Mouse (Mus musculus) liver, embryonic 16.5 days (tissue): ENCODE data around the gene Tra2a. TPM values are rescaled to one million over a fixed set of nuclear protein-coding genes. Genes with fewer than 3 reads are reported as not detected.

Experiments
- ATAC-seq: fragments of 200-750 bp; cut with Nextera tagmentation; 2 replicates; pipeline ENCODE4 v1.8.0; 2017; ENCODE audit warnings: low read depth, mild to moderate bottlenecking, moderate number of reproducible peaks, moderate library complexity
- H3K27ac ChIP-seq: fragments of 300-500 bp; sonication (generic); 2 replicates; pipeline ENCODE4 v1.5.1; 2014; ENCODE audit warnings: mild to moderate bottlenecking, low read length
- H3K27me3 ChIP-seq: fragments of 300-500 bp; sonication (generic); 2 replicates; pipeline ENCODE4 v1.6.1; 2014; ENCODE audit warnings: low read depth, low read length, mixed read lengths; ENCODE audit not compliant: control insufficient read depth, insufficient read depth
- H3K36me3 ChIP-seq: fragments of 300-500 bp; sonication (generic); 2 replicates; pipeline ENCODE4 v1.6.1; 2014; ENCODE audit warnings: mild to moderate bottlenecking; ENCODE audit not compliant: control insufficient read depth, insufficient read depth
- H3K4me1 ChIP-seq: fragments of 300-500 bp; sonication (generic); 2 replicates; pipeline ENCODE4 v1.6.1; 2014; ENCODE audit warnings: low read depth, low read length, mixed read lengths; ENCODE audit not compliant: control insufficient read depth
- H3K4me2 ChIP-seq: fragments of 300-500 bp; sonication (generic); 2 replicates; pipeline ENCODE4 v1.6.1; 2014; ENCODE audit warnings: low read depth, low read length, mixed read lengths
- H3K4me3 ChIP-seq: fragments of 300-500 bp; sonication (generic); 2 replicates; pipeline ENCODE4 v1.5.1; 2014; ENCODE audit warnings: low read depth, mild to moderate bottlenecking, low read length
- H3K9ac ChIP-seq: fragments of 300-500 bp; sonication (generic); 2 replicates; pipeline ENCODE4 v1.6.1; 2014; ENCODE audit warnings: low read depth, low read length
- H3K9me3 ChIP-seq: fragments of 300-500 bp; sonication (generic); replicated peaks from 2 replicates; pipeline ENCODE4 v1.6.1; 2016; ENCODE audit warnings: low read length; ENCODE audit not compliant: control insufficient read depth
- WGBS: fragments of 180-500 bp; shearing (Covaris S2); extraction: QIAGEN DNeasy Blood & Tissue Kit; methylation state at CpG from one replicate; pipeline ENCODE4 v1.1.7; 2014; ENCODE audit not compliant: insufficient replicate concordance; 5-methylcytosine and 5-hydroxymethylcytosine counted together
- polyA plus RNA-seq: library from polyadenylated mRNA; unstranded; fragments of >200 nt; fragmentation: Nextera tagmentation; extraction: Ambion mirVana; gene quantifications from 2 replicates; pipeline ENCODE4 v1.2.1, GENCODE M21; 2015

The Tra2a gene
- 38.0 and 42.4 TPM in 2 replicates for polyA plus RNA-seq

DNA sequence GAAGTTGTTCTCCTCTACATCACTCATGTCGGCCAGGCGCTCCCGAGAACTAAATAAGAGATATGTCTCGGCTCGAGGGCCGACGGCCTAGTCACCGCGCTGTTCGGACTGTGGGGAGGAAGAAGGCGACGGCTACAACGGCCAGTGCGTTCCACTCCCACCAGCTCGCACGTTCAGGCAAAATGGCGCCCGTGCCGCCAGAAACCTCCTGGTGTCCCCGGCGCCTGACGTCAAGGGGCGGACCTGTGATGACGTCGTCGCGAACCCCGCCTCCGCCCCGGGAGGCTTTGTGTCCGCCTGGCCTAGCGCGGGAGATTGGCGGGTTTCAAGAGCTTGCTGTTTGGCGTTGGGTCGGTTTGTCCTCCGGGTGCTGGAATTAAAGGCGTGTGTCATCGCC lies at the start of gene Tra2a:
Gene Tra2a, minus strand, starts transcription at position 187 of the 397 bp plus-strand sequence.
- peak; percentile 94 for ATAC-seq
- H3K27me3 ChIP-seq = no peaks in the 10 kb centered on the region

DNA sequence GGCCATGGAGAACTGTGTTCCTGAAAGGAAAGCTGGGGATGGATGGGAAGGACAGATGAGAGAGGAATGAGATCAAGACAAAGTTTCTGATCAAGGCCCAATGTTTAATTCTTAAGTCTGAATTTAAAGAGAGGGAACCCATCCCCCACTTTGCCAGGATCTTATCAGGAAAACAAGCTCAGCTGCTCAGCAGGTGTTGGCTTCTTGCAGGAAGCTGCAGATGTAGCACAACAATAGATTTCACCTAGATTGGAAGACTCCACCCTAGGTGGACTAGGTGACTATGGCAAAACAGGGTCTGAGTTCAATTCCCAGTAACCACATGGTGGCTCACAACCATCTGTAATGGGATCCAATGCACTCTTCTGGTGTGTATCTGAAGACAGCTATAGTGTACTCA lies 34.5 kb upstream of the Tra2a start:
- no peaks in the 10 kb centered on the region for H3K9me3 ChIP-seq
- H3K27me3 ChIP-seq = no peaks in the 10 kb centered on the region
- ATAC-seq = no peak
- no peaks in the 10 kb centered on the region for H3K36me3 ChIP-seq
- no peak overlapping the region for H3K4me2 ChIP-seq
- no peaks in the 10 kb centered on the region for H3K4me1 ChIP-seq
- H3K4me3 ChIP-seq = no peak overlapping the region
- H3K9ac ChIP-seq = no peak overlapping the region
- no peak overlapping the region for H3K27ac ChIP-seq

More for the DNA sequence above, at the start of gene Tra2a:
- H3K9me3 ChIP-seq = no peaks in the 10 kb centered on the region
- H3K9ac ChIP-seq = peak within 1 kb of the TSS; percentile 93
- peak within 1 kb of the TSS; percentile 76 for H3K4me3 ChIP-seq
- peak within 1 kb of the TSS; percentile 64 for H3K4me2 ChIP-seq
- under 1% methylated on average over 39 of the region's 39 CpGs for WGBS
- peaks cover 28% of the 10 kb centered on the region for H3K4me1 ChIP-seq
- H3K36me3 ChIP-seq = no peaks in the 10 kb centered on the region
- H3K27ac ChIP-seq = peak within 1 kb of the TSS; percentile 95

DNA sequence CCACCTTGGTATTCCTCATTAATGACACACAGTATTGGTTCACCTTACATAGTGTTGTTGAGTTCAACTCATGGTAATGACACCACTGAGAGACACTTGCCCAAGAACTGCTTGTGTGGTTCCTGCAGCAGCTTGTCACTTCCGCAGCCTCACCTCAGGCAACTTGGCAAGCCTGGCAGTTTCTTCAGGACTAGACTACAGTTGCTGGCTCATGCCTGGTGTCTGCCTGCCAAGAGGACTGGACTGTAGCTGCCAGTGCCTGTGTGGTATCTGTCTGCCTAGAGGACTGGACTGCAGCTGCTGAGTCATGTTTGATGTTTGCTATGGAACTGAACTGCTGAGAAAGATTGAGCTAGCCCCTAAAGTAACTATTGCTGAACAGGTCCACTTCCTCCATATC lies 18.3 kb upstream of the Tra2a start:
- no peaks in the 10 kb centered on the region for H3K4me1 ChIP-seq
- H3K9me3 ChIP-seq = no peaks in the 10 kb centered on the region
- H3K4me2 ChIP-seq = no peak overlapping the region
- ATAC-seq = no peak
- no peak overlapping the region for H3K9ac ChIP-seq
- H3K27me3 ChIP-seq = no peaks in the 10 kb centered on the region
- no peaks in the 10 kb centered on the region for H3K36me3 ChIP-seq
- no peak overlapping the region for H3K27ac ChIP-seq
- WGBS = 71% methylated on average over 1 of the region's 1 CpGs
- no peak overlapping the region for H3K4me3 ChIP-seq

DNA sequence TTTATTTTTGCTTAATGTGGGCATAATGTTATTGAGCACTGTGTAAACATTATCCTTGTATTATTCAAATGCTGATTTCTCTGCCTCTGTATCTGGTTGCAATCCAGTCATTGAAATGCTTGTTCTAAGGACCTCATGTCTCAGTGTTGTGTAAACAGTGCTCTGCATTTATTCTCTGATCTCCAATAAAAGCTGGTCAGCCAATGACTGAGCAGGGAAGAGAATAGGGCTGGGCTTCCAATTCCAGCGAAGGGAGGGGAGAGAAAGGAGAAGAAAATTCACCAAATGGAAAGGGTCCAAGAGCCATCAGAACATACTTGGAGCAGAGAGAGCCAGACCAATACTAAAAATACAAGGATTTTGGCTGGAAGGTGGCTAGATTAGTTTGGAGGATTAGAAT lies 17.1 kb upstream of the Tra2a start:
- H3K4me2 ChIP-seq = no peak overlapping the region
- WGBS = 48% methylated on average over 1 of the region's 1 CpGs

DNA sequence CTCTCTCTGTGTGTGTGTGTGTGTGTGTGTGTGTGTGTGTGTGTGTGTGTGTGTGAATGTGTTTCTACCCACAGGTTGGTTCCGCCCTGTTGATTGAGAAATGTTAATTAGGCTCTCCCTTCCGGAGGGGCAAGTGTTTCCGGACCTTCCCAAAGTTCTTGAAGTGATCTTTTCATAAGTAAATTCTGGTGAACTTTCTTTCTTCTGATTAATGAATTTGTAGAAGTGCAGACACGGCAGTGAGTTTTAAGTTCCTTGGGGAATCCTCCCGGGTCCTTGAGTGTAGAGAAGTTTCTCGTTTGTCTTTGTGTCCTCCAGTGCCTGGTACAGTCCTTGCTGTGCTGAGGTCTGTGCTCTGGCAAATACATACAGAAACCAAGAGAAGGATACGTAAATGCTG lies 11.5 kb upstream of the Tra2a start:
- H3K4me2 ChIP-seq = no peak overlapping the region
- WGBS = 72% methylated on average over 7 of the region's 7 CpGs
- no peak overlapping the region for H3K4me3 ChIP-seq
- no peaks in the 10 kb centered on the region for H3K4me1 ChIP-seq
- no peak overlapping the region for H3K27ac ChIP-seq
- H3K9me3 ChIP-seq = no peaks in the 10 kb centered on the region
- H3K27me3 ChIP-seq = no peaks in the 10 kb centered on the region
- no peak overlapping the region for H3K9ac ChIP-seq
- no peak for ATAC-seq
- H3K36me3 ChIP-seq = no peaks in the 10 kb centered on the region

More for the DNA sequence above, 17.1 kb upstream of the Tra2a start:
- H3K4me1 ChIP-seq = no peaks in the 10 kb centered on the region
- no peaks in the 10 kb centered on the region for H3K36me3 ChIP-seq
- no peaks in the 10 kb centered on the region for H3K9me3 ChIP-seq
- no peak overlapping the region for H3K9ac ChIP-seq
- H3K27me3 ChIP-seq = no peaks in the 10 kb centered on the region
- ATAC-seq = no peak
- H3K27ac ChIP-seq = no peak overlapping the region
- H3K4me3 ChIP-seq = no peak overlapping the region

DNA sequence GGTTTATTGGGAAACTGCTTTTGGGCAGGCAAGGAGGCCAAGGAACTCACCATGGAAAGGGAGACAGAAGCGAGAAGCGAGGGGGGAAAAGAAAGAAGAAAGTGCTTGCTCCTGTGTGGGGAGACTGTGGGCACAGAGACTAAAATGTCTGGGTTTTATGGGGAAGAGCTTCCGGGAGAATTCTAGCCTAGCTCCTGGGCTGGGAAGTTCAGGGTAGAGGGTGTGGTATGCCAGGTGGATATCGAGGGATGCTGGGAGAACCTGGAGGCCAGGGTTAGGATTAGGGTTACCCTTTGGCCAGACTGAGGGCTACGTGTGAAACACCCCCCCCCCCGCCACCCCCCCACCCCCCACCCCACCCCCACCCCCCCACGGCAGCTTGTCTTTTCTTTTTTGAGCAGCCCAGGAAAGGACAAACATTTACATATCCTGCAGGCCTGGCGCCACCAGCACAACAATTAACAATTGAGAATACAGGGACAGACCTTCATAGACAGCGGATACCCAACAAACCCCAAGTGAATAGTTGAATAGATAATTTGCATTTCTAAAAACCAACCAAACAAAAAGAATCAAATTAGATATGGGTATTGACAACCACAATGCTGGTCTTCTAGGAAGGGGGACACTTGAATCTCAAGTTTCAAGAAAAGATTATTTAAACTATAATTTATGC lies 10.7 kb upstream of the Tra2a start:
- Histone ChIP-seq H3K9me3 (no peaks in the 10 kb centered on the region), H3K4me2 (no peak overlapping the region), H3K4me3 (no peak overlapping the region), H3K9ac (no peak overlapping the region), H3K27ac (no peak overlapping the region), H3K27me3 (no peaks in the 10 kb centered on the region), H3K4me1 (no peaks in the 10 kb centered on the region), H3K36me3 (no peaks in the 10 kb centered on the region)
- 57% methylated on average over 9 of the region's 9 CpGs for WGBS
- no peak for ATAC-seq

DNA sequence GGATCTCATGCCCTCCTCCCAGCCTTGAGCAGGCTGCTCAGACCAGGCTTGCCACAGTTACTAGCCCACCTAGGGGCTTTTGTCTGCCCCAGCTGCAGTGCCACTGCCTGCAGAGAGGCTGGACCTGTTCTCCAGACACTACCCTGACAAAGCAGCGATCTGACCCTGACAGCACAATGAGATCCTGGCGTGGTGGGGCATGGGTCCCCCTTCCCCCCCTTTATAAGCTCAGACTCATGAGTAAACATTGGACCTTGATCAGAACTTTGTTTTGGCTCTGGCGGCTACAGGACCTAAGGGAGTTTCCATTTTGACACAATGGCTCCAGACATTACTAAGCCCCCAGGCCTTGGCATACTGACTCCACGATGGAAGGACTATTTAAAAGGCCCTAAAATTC lies 10.1 kb upstream of the Tra2a start:
- WGBS = 43% methylated on average over 4 of the region's 4 CpGs
- no peak overlapping the region for H3K4me2 ChIP-seq
- no peaks in the 10 kb centered on the region for H3K36me3 ChIP-seq
- no peaks in the 10 kb centered on the region for H3K9me3 ChIP-seq
- no peak for ATAC-seq
- H3K4me1 ChIP-seq = no peaks in the 10 kb centered on the region
- H3K27ac ChIP-seq = no peak overlapping the region
- no peak overlapping the region for H3K9ac ChIP-seq
- H3K4me3 ChIP-seq = no peak overlapping the region
- H3K27me3 ChIP-seq = no peaks in the 10 kb centered on the region

DNA sequence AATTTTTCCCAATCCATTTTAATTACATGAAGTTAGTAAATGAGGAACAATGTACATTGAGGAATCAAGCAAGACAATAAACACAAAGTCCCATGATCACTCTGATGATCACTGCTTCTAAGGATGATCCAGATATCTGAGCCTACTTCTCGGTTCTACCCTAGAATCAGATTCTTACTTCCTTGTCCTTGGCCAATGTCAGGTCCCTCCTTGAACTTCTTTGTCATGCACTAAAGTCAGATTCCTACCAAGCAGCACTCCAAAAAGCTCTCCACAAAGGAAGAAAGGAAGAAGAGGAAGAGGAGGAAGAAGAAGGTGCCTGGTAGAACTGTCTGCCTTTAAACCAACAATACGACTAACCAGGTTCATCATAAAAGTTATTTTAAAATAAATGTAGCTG lies 9.0 kb upstream of the Tra2a start:
- no peaks in the 10 kb centered on the region for H3K9me3 ChIP-seq
- ATAC-seq = no peak
- H3K36me3 ChIP-seq = no peaks in the 10 kb centered on the region
- no peak overlapping the region for H3K4me3 ChIP-seq
- H3K4me1 ChIP-seq = no peaks in the 10 kb centered on the region
- no peaks in the 10 kb centered on the region for H3K27me3 ChIP-seq
- H3K4me2 ChIP-seq = no peak overlapping the region
- WGBS = 60% methylated on average over 2 of the region's 2 CpGs
- no peak overlapping the region for H3K27ac ChIP-seq
- H3K9ac ChIP-seq = no peak overlapping the region

DNA sequence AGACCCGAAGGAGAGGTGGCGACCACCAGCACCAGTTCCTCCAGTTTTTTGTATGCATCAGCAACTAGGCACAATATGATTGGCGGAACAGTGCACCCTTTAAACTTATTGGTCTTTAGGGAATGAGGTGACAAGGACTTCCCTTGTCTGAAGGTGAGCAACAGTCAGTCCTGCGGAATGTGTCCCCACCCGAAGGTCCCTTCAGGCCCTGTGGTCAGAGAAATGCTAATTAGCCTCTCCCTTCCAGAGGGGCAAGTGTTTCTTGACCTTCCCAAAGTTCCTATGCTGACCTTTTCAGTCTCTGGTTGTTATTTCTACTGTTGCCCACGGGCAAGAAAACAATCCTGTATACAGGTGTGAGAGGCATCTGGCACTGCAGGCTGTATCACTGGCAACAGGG lies 8.0 kb upstream of the Tra2a start:
- no peaks in the 10 kb centered on the region for H3K4me1 ChIP-seq
- H3K9me3 ChIP-seq = no peaks in the 10 kb centered on the region
- no peak overlapping the region for H3K27ac ChIP-seq
- H3K9ac ChIP-seq = no peak overlapping the region
- WGBS = 63% methylated on average over 6 of the region's 6 CpGs
- H3K27me3 ChIP-seq = no peaks in the 10 kb centered on the region
- no peak overlapping the region for H3K4me2 ChIP-seq
- H3K4me3 ChIP-seq = no peak overlapping the region
- H3K36me3 ChIP-seq = no peaks in the 10 kb centered on the region
- no peak for ATAC-seq
